Comparison of ENCODE assay signal across 9 mouse cellular contexts in the genomic region with DNA sequence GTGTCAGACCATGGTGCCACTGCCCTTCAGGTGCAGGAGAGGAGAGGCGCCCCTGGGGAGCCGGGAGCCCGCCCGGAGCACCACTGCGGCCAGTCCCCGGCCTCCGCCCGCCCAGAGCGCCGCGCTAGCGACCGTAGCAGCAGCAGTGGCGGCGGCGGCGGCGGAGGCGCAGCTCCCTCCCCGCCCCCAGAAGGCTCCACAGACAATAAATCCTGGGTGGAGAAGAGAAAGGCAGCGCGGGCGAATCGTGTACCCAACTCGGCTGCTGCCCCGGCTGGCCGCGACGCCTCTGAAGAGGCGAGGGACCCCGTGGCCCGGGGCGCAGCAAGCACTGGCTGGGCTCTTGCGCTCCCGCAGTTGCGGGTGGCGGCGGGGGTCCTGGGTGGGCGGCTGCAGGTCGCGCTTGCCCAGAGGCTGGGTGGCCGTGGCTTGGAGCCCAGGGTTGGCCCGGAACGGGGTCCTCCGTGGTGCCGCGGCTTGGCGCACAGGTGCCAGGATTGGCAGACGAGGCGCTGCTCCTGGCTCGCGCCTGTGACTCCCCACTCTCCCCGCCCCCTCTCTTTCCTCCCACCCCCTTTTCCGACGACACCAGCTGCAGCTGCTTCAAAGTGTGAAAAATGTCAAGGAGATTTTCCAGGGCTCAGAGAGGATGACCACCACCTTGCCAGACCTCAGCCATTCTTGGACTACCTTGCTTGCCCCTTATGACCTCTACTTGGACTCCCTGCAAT. TPM values are rescaled to one million over a fixed set of nuclear protein-coding genes. Genes with fewer than 3 reads are reported as not detected.
DNase-seq lines count a peak whose midpoint lies in the region; ATAC-seq and TF ChIP-seq lines count a peak whose summit lies in the region.
"Had no signal": no experiment of that assay in that cellular context is flagged by ENCODE, and none has a peak within 500 bp of the region (broad histone marks: within the 10 kb centered on the region; RNA-seq: fewer than 3 reads in every experiment).

No protein-coding gene starts in this region.

- H3K9me3 ChIP-seq in E14TG2a.4 (ENCODE audit: low read length) = no peaks in the 10 kb centered on the region
- no peaks in the 10 kb centered on the region for H3K9me3 ChIP-seq in embryonic facial prominence, embryonic 12.5 days
- H3K9me3 ChIP-seq in hindbrain, embryonic 15.5 days = no peaks in the 10 kb centered on the region
- H3K9me3 ChIP-seq in limb, embryonic 14.5 days (ENCODE audit: control insufficient read depth, low read length) = no peaks in the 10 kb centered on the region

- ATAC-seq in cerebellum, adult (ENCODE audit: insufficient number of reproducible peaks, low FRiP score, low TSS enrichment) = peak; percentile 38; the same call in 1 of the 2 replicates
- ATAC-seq in embryonic facial prominence, embryonic 12.5 days (ENCODE audit: insufficient number of reproducible peaks, insufficient read depth, low FRiP score, low TSS enrichment) = peak; percentile 78
- ATAC-seq in hindbrain, embryonic 15.5 days (ENCODE audit: low FRiP score, low read depth) = peak; percentile 78
- ATAC-seq in limb, embryonic 14.5 days (ENCODE audit: low FRiP score, low read depth) = peak; percentile 66
- ATAC-seq in activated CD4-positive, CD25-positive, alpha-beta regulatory T cell, adult 4 months = no peak

- H3K27me3 ChIP-seq in E14TG2a.4 (ENCODE audit: insufficient read depth, low read length) = peaks cover 54% of the 10 kb centered on the region
- peaks cover 38% of the 10 kb centered on the region for H3K27me3 ChIP-seq in embryonic facial prominence, embryonic 12.5 days
- H3K27me3 ChIP-seq in hindbrain, embryonic 15.5 days = no peaks in the 10 kb centered on the region
- peaks cover 44% of the 10 kb centered on the region for H3K27me3 ChIP-seq in limb, embryonic 14.5 days (ENCODE audit: control insufficient read depth, insufficient read depth, low read length)

- H3K36me3 ChIP-seq in E14TG2a.4 (ENCODE audit: insufficient read depth, low read length) = no peaks in the 10 kb centered on the region
- H3K36me3 ChIP-seq in embryonic facial prominence, embryonic 12.5 days = no peaks in the 10 kb centered on the region
- H3K36me3 ChIP-seq in hindbrain, embryonic 15.5 days = no peaks in the 10 kb centered on the region
- H3K36me3 ChIP-seq in limb, embryonic 14.5 days (ENCODE audit: control insufficient read depth, insufficient read depth, low read length) = no peaks in the 10 kb centered on the region

- H3K4me3 ChIP-seq in E14TG2a.4 (replicated peaks; ENCODE audit: low read length) = peak overlapping the region; percentile 85
- peak overlapping the region; percentile 60 for H3K4me3 ChIP-seq in embryonic facial prominence, embryonic 12.5 days
- H3K4me3 ChIP-seq in hindbrain, embryonic 15.5 days = peak overlapping the region; percentile 98
- H3K4me3 ChIP-seq in limb, embryonic 14.5 days (replicated peaks; ENCODE audit: low read length) = peak overlapping the region; percentile 54

- H3K9ac ChIP-seq in embryonic facial prominence, embryonic 12.5 days = peak overlapping the region; percentile 64
- H3K9ac ChIP-seq in hindbrain, embryonic 15.5 days = peak overlapping the region; percentile 98
- H3K9ac ChIP-seq in limb, embryonic 14.5 days (ENCODE audit: low read depth, low read length, severe bottlenecking) = peak overlapping the region; percentile 52

- no peak for TF ChIP-seq POLR2A in limb, embryonic 14.5 days (IDR thresholded peaks at IDR 0.05; ENCODE audit: borderline replicate concordance, extremely low read depth, insufficient read depth, insufficient read length)

- peak overlapping the region; percentile 98 for H3K4me2 ChIP-seq in embryonic facial prominence, embryonic 12.5 days (replicated peaks)
- H3K4me2 ChIP-seq in hindbrain, embryonic 15.5 days = peak overlapping the region; percentile 67
- H3K4me2 ChIP-seq in limb, embryonic 14.5 days (replicated peaks; ENCODE audit: low read depth, low read length, severe bottlenecking) = peak overlapping the region; percentile 96

- no peak overlapping the region for H3K27ac ChIP-seq in embryonic facial prominence, embryonic 12.5 days
- peak overlapping the region; percentile 98 for H3K27ac ChIP-seq in hindbrain, embryonic 15.5 days (replicated peaks)
- H3K27ac ChIP-seq in limb, embryonic 14.5 days (replicated peaks; ENCODE audit: low read depth, low read length) = no peak overlapping the region

- under 1% methylated on average over 55 of the region's 55 CpGs for WGBS in embryonic facial prominence, embryonic 12.5 days
- under 1% methylated on average over 46 of the region's 55 CpGs for WGBS in hindbrain, embryonic 15.5 days
- WGBS in limb, embryonic 14.5 days = under 1% methylated on average over 41 of the region's 55 CpGs

- peaks cover 33% of the 10 kb centered on the region for H3K4me1 ChIP-seq in E14TG2a.4 (replicated peaks; ENCODE audit: low read depth, low read length)
- peaks cover 9% of the 10 kb centered on the region; the same call in 1 of the 2 replicates for H3K4me1 ChIP-seq in embryonic facial prominence, embryonic 12.5 days
- H3K4me1 ChIP-seq in hindbrain, embryonic 15.5 days (replicated peaks) = peaks cover 9% of the 10 kb centered on the region; the same call in 1 of the 2 replicates
- peaks cover 17% of the 10 kb centered on the region for H3K4me1 ChIP-seq in limb, embryonic 14.5 days (ENCODE audit: control insufficient read depth, insufficient read depth, low read length)

- DNase-seq in cerebellum, adult 8-10 months = no peak
- DNase-seq in limb, embryonic 14.5 days (ENCODE audit: low spot score) = peak; percentile 25
- peak; percentile 59 for DNase-seq in retina, embryonic 14.5 days (ENCODE audit: low spot score)

- TF ChIP-seq CTCF in E14TG2a.4 (conservative IDR thresholded peaks at IDR 0.05; ENCODE audit: low read length) = no peak

RNA-seq across cellular contexts. Expression of a gene that starts 0.6 kb away (rescaled TPM):
- polyA plus RNA-seq in embryonic facial prominence, embryonic 12.5 days (2016; fragmentation: Nextera tagmentation; extraction: Ambion mirVana) = 1.9 and 2.3 TPM in 2 replicates
- polyA plus RNA-seq in hindbrain, embryonic 15.5 days (2015; fragmentation: Nextera tagmentation; extraction: Ambion mirVana) = 12.2 and 12.8 TPM in 2 replicates
- 1.0 and 1.1 TPM in 2 replicates for polyA plus RNA-seq in limb, embryonic 14.5 days (2012; rRNA removed)
- 1.5 and 2.1 TPM in 2 replicates for polyA plus RNA-seq in limb, embryonic 14.5 days (2014; fragmentation: Nextera tagmentation; extraction: Ambion mirVana)
- under 1 TPM in 1 of 2 experiments, not detected in 1; 0.34 TPM for polyA plus RNA-seq in activated CD4-positive, CD25-positive, alpha-beta regulatory T cell, adult 4 months (2017; shearing (Covaris generic))
- polyA plus RNA-seq: C2C12 had no signal
